Mouse (Mus musculus): ENCODE results near the gene Dcaf10. TPM values are rescaled to one million over a fixed set of nuclear protein-coding genes. Genes with fewer than 3 reads are reported as not detected.
"Not testable (repeated sequence)": the region's sequence is repeated elsewhere in the genome, so short reads cannot be mapped to it uniquely, and the experiment has no call there.

Gene Dcaf10
- 9.7 and 10.3 TPM in 2 replicates for polyA plus RNA-seq (2012; rRNA removed)

DNA sequence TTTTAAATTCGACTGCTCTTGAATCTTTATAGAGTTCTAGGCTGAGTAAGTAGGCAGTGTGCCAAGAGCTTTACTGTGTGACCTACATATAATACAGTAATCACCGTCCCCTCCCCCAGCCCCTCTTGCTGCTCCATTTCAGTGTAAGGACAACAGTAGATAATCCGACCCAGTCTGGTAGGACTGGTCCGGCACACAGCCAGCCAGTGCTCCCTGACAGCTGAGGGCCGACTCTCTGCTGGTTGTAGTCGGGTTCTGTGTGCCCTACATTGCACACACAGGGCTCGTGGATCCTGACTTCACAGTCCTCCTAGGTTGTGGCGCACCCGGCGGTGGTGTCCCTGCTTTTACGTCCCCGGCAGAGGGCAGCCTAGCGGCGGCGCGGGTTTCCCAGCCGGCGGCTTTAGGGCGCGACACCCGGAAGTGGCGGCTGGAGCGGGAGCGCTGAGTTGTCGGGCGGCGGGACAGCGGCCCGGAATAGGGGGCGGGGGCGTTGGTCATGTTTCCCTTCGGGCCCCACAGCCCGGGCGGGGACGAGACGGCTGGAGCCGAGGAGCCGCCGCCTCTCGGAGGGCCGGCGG is at the start of gene Dcaf10:
Gene Dcaf10, plus strand, starts transcription at position 433 of the 581 bp plus-strand sequence.
- peak; percentile 95 for DNase-seq (ENCODE audit: low spot score)

DNA sequence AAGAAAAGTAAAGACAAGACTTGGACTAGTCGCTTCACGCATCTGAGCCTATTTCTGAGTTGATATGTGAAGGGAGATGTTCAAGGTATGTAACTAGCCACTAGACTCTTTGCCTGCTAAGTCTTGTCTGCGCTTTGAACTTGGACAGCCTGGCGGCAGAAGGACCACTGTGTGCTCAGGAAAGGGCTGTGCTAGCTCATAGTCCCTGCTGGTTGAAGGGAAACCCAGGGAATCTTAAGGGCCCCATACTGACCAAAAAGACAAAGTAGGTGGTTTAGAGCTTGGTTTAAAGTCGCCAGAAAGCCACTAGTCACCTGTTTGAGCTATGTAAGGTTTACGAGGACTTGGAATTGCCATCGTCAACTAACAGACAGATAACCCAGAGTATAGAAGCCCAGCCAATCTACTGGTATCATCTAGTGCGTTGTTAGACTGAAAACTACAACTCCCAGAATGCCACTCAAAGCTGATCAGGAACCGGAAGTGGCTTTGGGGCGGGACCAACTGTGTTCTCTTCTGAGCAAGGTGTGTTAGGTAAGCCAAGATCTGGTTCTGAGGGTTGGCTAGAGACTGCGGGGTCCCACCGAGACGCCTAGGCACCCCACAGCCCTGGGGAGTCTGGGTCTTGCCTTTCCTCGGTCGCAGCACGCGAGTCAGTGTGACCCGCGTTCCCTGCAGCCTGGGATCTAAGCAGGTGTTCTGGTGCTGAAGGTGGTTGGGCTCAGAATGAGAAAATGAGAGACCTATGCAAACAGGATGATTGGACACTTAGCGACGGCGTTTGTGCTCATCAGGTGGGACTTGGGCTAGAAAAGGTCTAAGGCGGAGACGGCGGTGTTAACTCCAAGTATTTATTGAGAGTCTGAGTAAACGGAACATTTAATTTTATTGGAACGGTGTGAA is 45.0 kb upstream of the Dcaf10 start, which contains the start of gene Trmt10b:
Gene Trmt10b, plus strand, starts transcription at position 466 of the 903 bp plus-strand sequence.
- DNase-seq (ENCODE audit: low spot score) = no peak

DNA sequence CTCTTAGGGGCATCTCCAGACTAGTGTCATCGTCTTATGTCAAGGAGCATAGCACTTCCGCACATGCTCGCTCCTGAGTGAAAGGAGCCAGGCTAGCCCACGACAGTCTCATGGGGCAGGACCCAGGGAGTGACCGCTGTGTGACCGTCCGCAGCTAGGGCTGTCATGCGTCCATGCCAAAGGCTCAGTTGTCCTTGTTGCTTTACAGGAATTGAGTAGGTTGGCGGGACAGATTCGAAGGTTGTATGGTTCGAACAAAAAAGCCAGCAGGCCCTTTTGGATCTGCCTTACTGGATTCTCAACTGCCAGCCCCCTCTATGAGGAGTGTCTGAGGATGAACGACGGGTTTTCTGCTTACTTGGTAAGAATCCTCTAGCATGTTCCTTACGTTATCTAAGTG is 36.4 kb upstream of the Dcaf10 start:
- DNase-seq (ENCODE audit: low spot score) = no peak

DNA sequence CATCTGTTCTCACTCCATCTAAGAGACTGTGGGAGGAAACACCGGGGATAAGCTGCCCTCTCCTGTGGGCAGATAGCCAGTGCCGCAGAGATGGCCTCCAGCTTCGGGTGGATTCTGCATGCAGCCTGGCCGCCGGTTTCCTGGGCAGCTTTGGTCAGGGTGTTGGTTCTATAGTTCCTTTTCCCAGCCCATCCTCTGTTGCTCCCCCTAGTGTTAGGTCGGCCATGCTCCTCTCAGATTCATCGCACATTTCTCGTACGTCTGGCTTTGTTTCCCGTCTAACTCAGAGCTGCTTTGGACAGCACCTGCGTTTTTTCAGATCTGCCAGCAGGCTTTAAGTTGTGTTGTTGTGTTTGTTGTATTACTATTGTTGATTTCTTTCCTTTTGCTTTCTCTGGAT is 33.9 kb upstream of the Dcaf10 start:
- DNase-seq (ENCODE audit: low spot score) = no peak

DNA sequence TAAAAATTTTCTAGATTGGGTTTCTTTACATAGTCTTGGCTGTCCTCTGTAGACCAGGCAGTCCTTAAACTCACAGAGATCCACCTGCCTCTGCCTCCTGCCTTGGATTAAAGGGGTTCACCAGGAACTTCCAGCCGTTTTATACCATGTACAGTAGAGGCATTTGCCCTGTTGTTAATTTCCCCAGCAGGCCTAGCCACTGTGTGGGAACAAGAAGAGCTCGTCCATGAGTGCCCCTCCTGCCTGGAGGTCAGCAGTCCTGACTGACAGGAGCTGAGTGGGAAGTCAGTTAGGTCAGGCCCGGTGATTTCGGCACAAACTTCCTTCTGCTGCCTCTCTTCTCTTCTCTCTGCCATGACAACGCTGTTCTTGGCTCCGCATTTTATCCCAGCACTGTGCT is 33.3 kb upstream of the Dcaf10 start:
- no peak for DNase-seq (ENCODE audit: low spot score)

DNA sequence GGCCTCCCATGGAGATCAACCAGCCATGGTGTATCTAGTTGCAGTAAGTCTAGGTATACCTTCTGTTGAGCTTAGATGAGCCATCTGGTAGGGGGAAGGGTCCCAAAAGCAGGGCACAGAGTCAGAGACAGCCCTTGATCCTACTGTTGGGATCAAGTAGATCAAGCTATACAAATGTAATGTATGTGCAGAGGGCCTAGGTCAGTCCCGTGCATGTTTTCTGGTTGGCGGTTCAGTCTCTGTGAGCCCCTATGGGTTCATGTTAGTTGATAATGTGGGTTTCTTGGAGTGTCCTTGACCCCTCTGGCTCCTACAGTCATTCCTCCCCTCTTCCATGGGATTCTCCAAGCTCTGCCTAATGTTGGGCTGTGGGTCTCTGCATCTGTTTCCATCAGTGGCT is 30.8 kb upstream of the Dcaf10 start:
- DNase-seq (ENCODE audit: low spot score) = no peak

DNA sequence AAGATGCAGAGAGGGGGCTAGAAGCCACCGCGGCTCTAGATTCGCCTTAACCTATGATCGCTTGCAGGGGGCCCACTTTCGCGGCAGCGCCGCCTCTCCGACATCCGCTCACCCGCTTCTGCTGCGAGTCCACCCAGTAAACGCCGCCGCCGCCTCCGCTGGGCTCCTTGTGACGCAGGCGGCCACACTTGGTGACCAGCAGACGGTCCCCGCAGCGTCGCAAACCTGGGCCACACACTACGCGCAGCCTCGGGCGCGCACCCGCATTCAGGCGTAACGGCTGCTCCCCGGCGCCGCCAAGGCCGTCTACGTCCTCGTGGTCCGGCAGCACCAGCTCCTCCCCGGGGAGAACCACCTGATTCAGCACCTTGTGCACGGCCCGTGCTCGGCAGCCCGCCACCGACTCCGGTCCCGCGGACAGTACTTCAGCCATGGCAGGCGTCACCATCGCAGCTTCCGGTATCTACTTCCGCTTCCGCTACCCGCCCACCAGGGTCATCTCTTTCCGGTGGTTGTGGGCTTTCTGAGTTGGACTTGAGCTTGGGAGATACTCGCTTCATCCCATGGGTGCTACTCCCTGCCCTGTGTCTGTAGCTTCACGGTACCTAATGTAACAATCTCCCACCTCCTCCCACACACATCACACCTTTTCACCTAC is 21.6 kb upstream of the Dcaf10 start:
- peak; percentile 76 for DNase-seq (ENCODE audit: low spot score)

DNA sequence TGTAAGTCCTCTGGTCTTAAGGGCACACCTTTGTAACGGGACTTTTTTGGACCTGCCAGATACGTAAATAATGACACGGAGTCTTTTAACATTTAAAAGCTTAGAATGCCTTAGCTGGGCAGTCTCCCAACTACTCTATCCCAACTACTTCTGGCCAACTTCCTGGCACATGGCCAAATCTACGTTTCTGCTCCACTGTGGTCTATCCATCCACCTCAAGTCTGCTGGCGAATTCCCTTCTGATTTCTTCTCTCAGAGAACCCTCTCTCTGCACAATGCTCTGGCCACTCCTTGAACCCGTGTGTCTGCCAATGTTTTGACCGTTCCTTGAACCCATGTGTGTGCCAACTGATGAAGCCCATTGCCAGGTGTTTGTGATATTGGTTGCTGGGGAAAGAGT is 10.8 kb upstream of the Dcaf10 start:
- no peak for DNase-seq (ENCODE audit: low spot score)

DNA sequence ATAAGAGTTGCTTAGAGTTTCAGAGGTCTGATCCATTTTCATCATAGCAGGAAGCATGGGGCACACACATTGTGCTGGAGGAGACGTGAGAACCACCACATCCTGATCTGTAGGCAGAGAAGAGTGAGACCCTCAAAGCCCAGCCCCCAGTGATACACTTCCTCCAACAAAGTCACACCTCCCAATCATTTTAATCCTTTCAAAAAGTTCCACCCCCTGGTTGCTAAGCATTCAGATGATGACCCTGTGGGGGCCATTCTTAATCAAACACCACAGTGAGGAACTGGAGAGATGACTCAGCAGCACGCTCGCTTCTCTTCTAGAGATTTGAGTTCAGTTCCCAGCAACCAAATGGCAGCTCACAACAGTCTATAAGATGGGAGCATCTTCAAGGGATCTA is 9.4 kb upstream of the Dcaf10 start:
- DNase-seq (ENCODE audit: low spot score) = no peak

DNA sequence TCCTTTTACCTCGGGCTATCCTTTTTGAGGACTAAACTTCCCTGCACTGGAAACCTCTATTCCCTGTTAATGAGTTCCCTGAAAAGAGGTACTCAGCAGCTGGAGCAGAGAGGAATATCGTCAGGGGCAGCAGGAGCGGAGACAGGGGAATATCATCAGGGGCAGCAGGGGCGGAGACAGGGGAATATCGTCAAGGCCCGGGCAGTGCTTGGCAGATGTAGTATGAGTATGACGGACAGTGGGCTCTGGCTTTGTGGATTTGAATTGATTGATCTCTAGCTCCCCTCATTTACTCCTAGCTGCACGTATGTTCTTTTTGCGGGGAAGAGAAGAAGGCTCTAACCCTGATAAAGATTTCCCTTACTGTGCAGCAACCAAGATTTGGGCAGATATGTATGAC is 675 bp upstream of the Dcaf10 start:
- DNase-seq (ENCODE audit: low spot score) = no peak

DNA sequence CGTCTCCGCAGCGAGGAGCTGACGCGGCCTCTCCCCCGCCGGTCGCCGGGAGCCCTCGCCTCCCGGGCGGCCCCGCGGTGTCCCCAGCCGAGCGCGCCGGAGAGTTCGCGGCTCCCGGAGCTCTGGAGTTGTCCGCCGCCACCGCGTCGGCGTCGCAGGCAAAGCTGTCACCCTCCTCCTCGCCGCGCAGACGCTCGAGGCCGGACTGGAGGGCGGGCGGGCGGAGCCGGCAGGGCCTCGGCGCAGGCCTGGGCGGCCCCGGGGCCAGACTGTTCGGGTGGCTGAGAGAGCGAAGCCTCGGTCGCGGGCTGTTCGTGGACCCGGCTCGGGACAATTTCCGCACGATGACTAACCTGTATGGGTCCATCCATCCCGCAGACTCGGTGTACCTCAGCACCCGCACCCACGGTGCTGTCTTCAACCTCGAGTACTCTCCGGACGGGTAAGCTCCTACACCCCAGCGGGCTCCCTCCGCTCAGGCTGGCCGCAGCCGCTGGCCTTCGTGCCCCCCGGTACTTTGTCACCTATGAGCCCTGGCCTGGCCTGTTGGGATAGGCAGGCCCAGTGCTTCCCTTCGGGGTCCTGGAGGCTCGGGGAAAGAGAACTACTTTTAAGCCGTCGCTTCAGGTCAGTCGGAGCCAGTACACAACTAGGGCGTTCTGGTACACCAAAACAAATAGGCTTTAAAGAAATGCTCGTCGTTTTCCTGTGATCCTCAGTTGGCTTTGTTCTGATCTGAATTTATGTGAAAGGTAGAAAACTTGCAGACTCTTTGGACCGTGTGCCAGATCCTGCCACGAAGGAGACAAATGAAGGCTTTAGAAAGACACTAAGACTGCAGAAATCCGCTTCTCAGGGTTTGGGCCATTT is 620 bp downstream of the Dcaf10 start, which contains the start of gene Exosc3:
Gene Exosc3, minus strand, starts transcription at position 447 of the 870 bp plus-strand sequence.
- no peak for DNase-seq (ENCODE audit: low spot score)

DNA sequence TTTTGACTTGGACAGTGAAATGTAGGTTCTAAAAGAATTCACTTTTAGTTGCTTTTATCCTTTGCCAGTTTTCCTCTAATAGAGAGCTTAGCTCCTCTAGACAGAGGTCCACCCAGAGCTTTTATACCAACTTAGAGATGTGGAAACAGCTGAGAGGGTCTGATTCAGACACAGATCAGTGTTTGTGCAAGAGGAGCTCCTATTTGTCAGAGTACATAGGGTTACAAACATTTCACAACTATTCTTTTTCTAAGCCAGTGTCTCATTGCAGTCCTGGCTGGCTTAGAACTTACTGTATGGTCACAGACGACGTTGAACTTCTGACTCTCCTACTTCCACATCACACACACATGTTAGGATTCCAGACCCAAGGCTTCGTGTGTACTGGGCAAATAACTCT is 14.8 kb downstream of the Dcaf10 start:
- DNase-seq (ENCODE audit: low spot score) = no peak

DNA sequence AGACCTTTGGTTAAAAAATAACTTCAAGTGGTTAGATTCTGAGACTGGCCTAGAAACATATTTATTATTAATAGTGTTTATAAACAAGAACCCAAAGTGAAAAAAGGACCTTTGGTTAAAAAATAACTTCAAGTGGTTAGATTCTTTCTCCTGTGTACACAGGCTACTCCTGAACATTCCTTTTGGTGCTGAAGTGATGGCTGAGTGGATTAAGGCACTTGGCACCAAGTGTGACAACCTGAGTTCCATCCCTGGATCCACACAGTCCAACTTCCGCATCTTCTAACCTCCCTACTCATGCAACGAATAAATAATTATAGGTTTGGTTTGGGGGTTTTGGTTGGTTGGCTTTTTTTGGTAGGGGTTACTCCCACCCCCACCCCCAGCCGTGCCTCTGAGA is 29.4 kb downstream of the Dcaf10 start:
- no peak for DNase-seq (ENCODE audit: low spot score)

DNA sequence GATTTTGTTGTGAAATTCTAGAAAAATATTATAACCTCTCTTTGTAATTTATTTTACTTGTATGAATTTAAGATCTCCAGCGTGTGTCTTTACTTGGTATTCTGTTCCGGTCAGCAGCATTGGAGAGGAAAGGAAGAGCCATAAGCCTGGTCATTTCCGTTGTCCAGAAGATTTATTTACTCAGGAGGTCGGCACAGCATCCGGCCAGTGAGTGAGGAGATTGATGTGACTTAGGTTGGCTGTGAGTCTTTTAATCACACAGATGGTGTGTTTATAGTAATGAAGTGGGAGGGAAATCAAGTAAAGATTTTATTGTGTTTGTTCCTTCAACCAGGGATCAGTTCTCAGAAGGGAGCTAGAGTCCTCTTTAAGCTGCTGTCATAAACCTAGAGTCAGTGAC is 33.0 kb downstream of the Dcaf10 start:
- no peak for DNase-seq (ENCODE audit: low spot score)

DNA sequence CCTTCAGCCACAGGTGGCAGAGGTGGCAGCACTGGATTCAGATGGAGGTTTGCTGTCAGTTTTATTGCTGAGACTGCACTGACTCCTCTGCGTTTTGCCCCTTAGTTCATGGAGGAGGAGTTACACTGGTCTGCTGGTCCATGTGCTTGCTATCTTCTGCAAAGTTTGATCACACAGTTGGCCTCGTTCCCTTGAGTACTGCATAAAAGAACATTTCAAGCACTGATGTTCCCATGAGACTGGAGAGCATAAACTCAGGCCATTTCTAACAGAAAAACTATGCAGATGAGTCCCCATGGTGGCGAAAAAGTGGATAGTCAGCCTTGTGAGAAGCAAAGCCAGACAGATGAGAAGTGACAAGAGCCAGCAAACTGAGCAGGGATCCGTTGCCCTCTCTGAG is 34.7 kb downstream of the Dcaf10 start:
- no peak for DNase-seq (ENCODE audit: low spot score)

DNA sequence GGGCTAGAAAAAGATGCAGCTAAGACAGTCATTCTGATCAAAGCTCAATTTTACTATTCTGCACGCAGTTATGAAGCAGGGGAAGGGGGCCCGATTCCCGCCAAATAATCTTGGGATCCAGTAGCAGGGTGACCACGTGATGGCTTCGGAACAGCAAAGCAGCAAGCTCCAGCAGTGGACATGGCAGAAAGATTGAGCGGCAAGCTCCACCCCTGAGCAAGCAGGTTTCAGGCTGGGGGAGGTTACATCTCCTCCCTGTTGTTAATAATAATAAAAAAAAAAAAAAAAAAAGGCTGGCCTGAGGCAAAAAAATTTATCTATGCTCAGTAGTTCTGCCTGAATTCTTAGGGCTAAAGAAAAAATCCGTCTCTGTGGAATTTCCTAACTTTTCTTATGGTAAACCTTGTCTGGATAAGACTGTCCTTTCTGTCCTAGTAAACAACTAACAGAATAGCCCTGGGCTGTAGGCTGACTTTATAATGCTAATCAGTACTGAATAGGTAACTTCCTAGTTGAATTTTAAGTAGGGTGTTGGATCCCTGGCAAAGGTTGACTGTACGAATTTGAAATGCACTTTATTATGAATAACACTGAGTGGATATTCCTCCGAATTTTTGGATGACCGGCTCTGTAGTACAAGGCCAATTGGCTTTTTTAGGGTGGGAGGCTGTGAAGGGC is 39.1 kb downstream of the Dcaf10 start:
- not testable (repeated sequence) for DNase-seq (ENCODE audit: low spot score)

DNA sequence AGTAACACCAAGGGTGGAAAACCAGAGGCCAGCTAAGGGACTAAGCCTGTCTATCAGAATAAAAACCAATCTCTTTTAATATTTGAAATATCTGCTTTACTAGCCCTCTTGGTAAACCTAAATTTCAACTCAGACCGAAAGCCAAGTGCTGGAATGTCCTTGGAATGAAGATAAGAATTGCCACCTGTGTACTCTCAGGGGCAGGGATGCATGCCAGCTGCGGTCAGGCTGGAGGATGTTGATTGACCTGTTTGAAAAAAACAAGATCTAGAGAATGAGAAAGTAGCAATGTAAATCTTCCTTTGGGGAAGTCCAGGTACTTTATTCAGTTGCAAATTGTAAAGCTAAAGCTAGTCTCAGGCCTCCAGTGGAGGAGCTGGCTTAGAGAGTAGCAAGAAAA is 40.2 kb downstream of the Dcaf10 start:
- not testable (repeated sequence) for DNase-seq (ENCODE audit: low spot score)

DNA sequence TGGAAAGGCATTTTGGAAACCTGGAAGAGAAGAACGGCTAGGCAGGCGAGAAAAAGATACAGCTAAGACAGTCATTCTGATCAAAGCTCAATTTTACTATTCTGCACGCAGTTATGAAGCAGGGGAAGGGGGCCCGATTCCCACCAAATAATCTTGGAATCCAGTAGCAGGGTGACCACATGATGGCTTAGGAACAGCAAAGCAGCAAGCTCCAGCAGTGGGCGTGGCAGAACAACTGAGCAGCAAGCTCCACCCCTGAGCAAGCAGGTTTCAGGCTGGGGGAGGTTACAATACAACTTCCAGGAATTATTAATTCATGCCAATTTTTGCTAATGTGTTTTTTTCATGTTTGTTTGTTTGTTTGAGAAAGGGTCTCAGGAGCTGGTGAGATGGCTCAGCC is 45.4 kb downstream of the Dcaf10 start:
- not testable (repeated sequence) for DNase-seq (ENCODE audit: low spot score)

DNA sequence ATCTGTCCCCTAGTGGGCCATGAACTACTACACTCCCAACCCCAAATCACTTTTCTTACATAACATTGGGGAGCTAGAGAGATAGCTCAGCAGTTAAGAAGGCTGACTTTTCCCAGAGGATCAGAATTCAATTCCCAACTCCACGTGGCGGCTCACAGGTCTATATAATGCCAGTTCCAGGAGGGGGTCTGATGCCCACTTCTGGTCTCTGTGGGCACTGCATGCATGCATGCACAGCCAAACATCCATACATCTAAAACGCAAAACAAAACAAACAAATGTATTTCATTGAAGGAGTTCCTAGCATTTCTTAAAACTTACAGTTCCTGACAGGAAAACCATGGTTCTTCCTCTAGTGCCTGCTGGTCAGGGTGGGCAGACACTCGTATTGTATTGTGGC is 50.2 kb downstream of the Dcaf10 start:
- DNase-seq (ENCODE audit: low spot score) = no peak

DNA sequence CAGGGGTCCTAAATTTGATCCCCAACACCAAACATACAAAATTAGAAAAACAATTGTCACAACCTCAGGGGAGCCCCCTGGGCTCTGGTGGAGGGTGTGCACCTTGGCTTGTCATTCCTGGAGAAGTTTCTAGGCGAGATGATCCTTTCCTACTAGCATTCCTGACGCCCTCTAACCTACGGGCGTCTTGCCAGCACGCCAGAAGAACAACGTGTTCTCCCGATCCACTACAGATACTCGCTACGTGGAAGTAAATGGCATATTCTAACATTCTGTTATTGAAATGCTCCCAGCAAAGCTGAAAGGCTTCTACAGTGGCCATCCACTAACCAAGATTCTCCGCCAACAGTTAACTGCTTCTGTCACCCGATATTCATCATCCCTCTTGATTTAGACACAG is 50.7 kb downstream of the Dcaf10 start:
- no peak for DNase-seq (ENCODE audit: low spot score)

DNA sequence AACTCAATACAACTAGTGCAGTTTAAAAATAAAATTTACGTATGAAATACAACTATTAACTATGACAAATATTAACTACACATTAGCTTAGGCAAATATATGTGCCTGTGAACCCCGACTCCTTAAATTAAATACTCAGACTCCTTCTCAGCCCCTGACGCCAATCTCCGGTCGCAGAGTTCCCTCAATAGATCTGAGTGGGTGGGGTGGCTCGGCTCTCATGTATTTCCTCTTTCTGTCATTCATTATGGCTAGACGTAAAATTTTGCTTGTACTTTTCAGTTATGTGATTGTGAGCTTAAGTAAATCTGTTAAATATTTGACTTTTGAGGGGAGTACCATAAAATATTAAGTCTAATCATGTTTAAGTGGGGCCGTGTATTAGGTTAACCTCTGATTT is 51.1 kb downstream of the Dcaf10 start:
- no peak for DNase-seq (ENCODE audit: low spot score)
